Mouse (Mus musculus) ES-Bruce4 (cell line): ENCODE measurements around the gene Dbil5.

Source experiments
- CTCF ChIP-seq: IDR thresholded peaks from one replicate; pipeline ENCODE4 v1.8.1; 2011; ENCODE audit warnings: low read depth, low read length
- EP300 ChIP-seq: IDR thresholded peaks from 2 replicates; pipeline ENCODE4 v1.6.1; 2011; ENCODE audit warnings: low read depth, low read length; ENCODE audit not compliant: insufficient read depth

GRCm38 (mm10) chr11:76217390-76217800 lies at the start of gene Dbil5, which contains the start of gene Gemin4:
- TF ChIP-seq CTCF: peak; percentile 99
- peak; percentile 38; the same call in 1 of the 2 replicates for TF ChIP-seq EP300
